Mouse (Mus musculus): ENCODE results near the gene Gna12. TPM values are rescaled to one million over a fixed set of nuclear protein-coding genes. Genes with fewer than 3 reads are reported as not detected.
A peak's percentile ranks its signal among the peaks of the same experiment; 100 is the strongest.

The Gna12 gene
- polyA plus RNA-seq, 1 experiment from 2014 or later = 12.5 TPM

DNA sequence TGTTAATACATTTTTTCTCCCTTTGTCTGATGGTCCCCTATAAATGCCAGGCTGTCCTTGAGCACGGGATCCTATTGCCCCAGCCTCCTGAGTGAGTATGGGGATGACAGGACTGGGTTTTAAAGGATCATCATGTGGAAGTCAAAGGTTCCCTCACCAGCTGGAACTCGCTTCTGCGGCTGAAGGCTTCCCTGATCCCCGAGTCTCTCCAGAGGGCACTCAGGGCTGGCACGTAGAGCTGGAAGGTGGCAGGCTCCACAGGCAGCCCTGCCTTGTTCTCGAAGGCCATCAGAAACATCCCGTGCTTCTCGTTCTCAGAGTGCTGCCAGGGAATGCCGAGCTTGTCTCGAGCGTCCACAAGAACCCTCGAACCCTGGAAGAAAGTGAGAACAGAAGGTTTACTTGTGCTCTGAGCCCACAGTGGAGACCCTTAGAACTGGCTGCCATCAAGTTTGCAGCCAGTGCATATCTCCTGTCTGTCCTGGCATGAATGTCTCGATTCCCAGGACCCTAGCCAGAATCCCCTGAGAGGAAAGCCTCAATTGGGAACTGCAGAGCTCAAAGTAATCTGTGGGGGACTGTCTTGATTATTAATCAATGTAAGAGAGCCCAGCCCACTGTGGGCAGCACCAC is 44.9 kb downstream of the Gna12 start:
- Histone ChIP-seq H3K27ac (no peak overlapping the region), H3K36me3 (peaks cover 49% of the 10 kb centered on the region), H3K9me3 (no peaks in the 10 kb centered on the region), H3K27me3 (ENCODE audit: insufficient read depth, poor library complexity, severe bottlenecking) (no peaks in the 10 kb centered on the region), H3K4me1 (peaks cover 37% of the 10 kb centered on the region), H3K4me3 (no peak overlapping the region)
- whole genome bisulfite sequencing = 88% methylated on average over 13 of the region's 13 CpGs
- no peak for DNase-seq (ENCODE audit: low spot score)

DNA sequence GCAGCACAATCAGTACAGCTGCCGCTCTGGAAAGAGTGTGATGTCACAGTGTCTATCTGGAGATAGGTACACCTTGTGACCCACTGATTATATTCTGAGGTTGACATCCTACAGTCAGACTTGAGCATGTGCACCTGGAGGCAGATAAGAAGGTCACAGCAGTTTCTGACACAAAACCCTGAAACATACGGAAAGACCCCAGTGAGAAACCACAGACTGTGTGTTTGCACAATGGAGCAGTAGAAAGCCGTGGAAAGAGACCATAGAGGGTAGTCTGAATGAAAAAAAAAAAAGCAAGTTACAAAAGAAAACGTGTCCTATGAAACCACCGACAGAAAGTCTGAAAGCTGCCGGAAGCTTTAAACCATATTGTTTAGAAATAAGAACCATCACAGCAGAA is 45.9 kb downstream of the Gna12 start:
- DNase-seq (ENCODE audit: low spot score) = no peak
- peaks cover 53% of the 10 kb centered on the region for H3K36me3 ChIP-seq
- H3K27me3 ChIP-seq (ENCODE audit: insufficient read depth, poor library complexity, severe bottlenecking) = no peaks in the 10 kb centered on the region
- H3K27ac ChIP-seq = no peak overlapping the region
- WGBS = 85% methylated on average over 6 of the region's 6 CpGs
- H3K9me3 ChIP-seq = no peaks in the 10 kb centered on the region
- H3K4me1 ChIP-seq = peaks cover 39% of the 10 kb centered on the region
- no peak overlapping the region for H3K4me3 ChIP-seq

DNA sequence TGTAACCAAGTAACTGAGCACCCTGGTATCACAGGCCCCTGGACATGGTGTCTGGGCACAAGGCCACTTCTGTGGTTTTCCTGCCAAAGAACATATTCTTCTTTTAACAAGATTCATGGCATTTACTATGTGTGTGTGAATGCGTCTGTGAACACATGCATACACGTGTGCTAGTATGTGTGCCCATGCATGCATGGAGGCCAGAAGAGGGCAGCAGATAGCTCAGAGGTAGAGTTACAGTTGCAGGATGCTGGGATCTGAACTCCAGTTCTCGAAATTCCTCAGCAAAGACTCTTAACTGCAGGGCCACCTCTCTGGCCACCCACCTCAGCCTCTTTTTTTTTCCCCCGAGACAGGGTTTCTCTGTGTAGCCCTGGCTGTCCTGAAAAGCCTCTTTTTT is 46.7 kb downstream of the Gna12 start:
- 90% methylated on average over 4 of the region's 4 CpGs for WGBS
- no peaks in the 10 kb centered on the region for H3K9me3 ChIP-seq
- H3K27ac ChIP-seq = no peak overlapping the region
- H3K4me3 ChIP-seq = no peak overlapping the region
- H3K4me1 ChIP-seq = peaks cover 37% of the 10 kb centered on the region
- DNase-seq (ENCODE audit: low spot score) = no peak
- H3K27me3 ChIP-seq (ENCODE audit: insufficient read depth, poor library complexity, severe bottlenecking) = no peaks in the 10 kb centered on the region
- H3K36me3 ChIP-seq = peaks cover 58% of the 10 kb centered on the region

DNA sequence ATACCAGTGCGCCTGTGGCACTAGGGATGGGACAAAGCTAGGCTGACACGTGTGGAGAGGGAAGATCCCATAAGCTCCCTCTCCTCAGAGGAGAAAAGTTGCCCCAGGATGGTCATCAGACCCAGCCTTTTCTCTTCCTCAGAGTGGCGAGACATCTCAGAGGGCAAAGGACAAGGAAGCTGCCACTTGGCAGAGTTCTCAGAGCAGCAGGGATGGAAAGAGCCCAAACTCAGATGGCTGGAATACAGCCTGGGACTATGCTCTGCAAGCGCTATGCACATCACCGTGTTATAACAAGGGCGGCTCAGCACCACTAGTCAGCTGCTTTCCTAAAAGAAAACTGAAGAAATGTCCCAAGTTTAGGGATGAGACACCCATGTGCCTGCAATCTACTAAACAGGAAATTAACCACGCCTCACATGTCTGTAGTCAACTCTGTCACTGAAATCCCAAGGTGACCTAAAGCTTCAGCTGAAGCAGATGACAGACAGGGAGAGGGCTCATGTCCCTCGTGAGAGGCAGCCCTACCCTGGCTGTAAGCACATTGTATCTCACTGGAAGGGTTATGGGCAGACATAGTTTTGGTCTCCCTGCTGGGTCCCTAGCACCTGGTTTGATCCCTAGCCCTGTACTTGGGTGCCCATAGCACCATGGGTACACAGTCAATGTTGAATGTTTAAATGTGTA is 48.2 kb downstream of the Gna12 start:
- H3K27ac ChIP-seq = peak overlapping the region; percentile 37; the same call in 1 of the 2 replicates
- DNase-seq (ENCODE audit: low spot score) = no peak
- peaks cover 34% of the 10 kb centered on the region for H3K4me1 ChIP-seq
- no peaks in the 10 kb centered on the region for H3K27me3 ChIP-seq (ENCODE audit: insufficient read depth, poor library complexity, severe bottlenecking)
- H3K4me3 ChIP-seq = no peak overlapping the region
- no peaks in the 10 kb centered on the region for H3K9me3 ChIP-seq
- WGBS = 77% methylated on average over 8 of the region's 8 CpGs
- peaks cover 70% of the 10 kb centered on the region for H3K36me3 ChIP-seq

DNA sequence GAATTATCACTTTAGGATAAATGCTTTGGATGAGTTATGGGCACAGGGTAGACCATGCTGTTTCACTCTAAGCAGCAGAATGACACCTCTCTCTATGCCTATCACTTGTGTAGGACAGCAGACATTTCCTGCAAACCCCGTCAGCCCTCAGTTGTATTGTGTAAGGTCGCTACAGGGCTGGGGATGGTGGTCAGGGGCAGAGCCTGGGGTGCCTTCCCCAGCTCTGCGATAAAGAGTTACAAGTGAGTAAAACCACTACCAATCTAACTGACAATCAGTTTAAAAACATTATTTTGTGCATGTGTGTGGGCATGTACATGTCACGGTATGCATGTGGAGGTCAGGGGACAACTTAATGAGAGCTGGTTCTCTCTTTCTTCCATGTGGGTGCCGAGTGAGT is 49.1 kb downstream of the Gna12 start:
- WGBS = 81% methylated on average over 5 of the region's 5 CpGs
- peaks cover 28% of the 10 kb centered on the region for H3K4me1 ChIP-seq
- H3K27me3 ChIP-seq (ENCODE audit: insufficient read depth, poor library complexity, severe bottlenecking) = no peaks in the 10 kb centered on the region
- H3K36me3 ChIP-seq = peaks cover 71% of the 10 kb centered on the region
- no peak for DNase-seq (ENCODE audit: low spot score)
- H3K9me3 ChIP-seq = no peaks in the 10 kb centered on the region
- H3K4me3 ChIP-seq = no peak overlapping the region
- peak overlapping the region; percentile 37; the same call in 1 of the 2 replicates for H3K27ac ChIP-seq

DNA sequence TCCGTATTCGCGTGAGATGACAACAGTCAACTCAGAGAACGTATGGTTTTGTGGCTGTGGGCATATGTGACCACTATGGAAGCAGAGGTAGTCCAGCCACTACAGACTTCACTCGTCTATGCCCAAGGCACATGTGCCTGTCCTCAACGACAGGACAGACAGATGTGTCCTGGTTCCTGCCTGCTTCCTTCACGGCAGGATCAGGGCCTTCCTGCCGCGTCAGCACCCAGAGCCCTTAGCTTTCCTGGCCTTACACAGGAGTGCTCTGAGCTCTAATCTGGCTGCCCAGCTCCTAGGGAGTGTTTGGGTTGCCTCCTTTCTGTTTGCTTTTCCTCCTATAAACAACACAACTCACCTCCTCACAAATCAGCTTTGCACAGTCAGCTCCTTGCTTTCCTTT is 53.3 kb downstream of the Gna12 start:
- Histone ChIP-seq H3K27me3 (ENCODE audit: insufficient read depth, poor library complexity, severe bottlenecking) (no peaks in the 10 kb centered on the region), H3K27ac (no peak overlapping the region)
- 71% methylated on average over 9 of the region's 9 CpGs for WGBS

DNA sequence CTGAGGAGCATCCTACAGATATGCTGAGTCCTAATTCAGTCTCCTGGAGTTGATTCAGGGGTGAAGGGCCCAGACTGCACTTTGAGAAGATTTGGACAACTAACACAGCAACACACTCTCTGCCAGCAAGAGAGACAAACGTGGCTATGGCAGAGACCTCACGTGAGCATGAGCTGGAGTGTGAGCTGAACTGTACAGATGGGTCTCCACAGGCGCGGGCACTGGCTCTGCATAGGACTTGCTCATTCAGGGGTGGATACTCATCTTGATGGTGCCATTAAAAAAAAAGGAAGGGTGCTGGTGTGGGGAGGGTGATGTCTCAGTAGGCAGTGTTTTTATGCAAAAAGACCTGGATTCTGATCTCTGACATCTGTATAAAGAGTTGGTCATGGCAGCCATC is 55.1 kb downstream of the Gna12 start:
- no peaks in the 10 kb centered on the region for H3K9me3 ChIP-seq
- no peak overlapping the region for H3K4me3 ChIP-seq
- no peaks in the 10 kb centered on the region for H3K27me3 ChIP-seq (ENCODE audit: insufficient read depth, poor library complexity, severe bottlenecking)
- no peak for DNase-seq (ENCODE audit: low spot score)
- no peak overlapping the region for H3K27ac ChIP-seq
- peaks cover 29% of the 10 kb centered on the region for H3K4me1 ChIP-seq
- 93% methylated on average over 4 of the region's 4 CpGs for WGBS
- H3K36me3 ChIP-seq = peaks cover 28% of the 10 kb centered on the region

More for the DNA sequence above, 53.3 kb downstream of the Gna12 start:
- H3K4me3 ChIP-seq = no peak overlapping the region
- peaks cover 44% of the 10 kb centered on the region for H3K36me3 ChIP-seq
- H3K9me3 ChIP-seq = no peaks in the 10 kb centered on the region
- no peak for DNase-seq (ENCODE audit: low spot score)
- peaks cover 27% of the 10 kb centered on the region for H3K4me1 ChIP-seq

DNA sequence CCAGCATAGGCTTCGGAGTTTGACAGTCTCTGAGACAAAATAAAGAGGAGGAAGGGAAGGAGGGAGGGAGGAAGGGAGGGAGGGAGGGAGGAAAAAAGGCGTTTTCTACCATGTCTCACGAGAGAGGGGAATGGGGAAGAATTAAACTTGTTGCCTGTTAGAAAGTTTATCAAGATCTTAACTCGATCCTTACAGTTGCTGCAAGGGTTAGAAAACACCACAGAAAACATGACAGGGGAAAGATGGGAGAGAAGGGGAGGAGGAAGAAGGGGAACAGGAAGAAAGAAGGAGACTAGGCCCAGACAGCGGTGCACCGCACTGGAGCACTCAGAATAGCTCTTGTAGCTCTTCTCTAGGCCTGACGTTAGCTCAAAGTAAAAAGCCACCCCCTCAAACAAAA is 58.1 kb downstream of the Gna12 start:
- Histone ChIP-seq H3K27ac (peak overlapping the region; percentile 78), H3K36me3 (peaks cover 12% of the 10 kb centered on the region), H3K4me1 (peaks cover 48% of the 10 kb centered on the region), H3K9me3 (no peaks in the 10 kb centered on the region), H3K27me3 (ENCODE audit: insufficient read depth, poor library complexity, severe bottlenecking) (no peaks in the 10 kb centered on the region), H3K4me3 (no peak overlapping the region; the same call in 1 of the 2 replicates)
- WGBS = 59% methylated on average over 7 of the region's 7 CpGs
- no peak for DNase-seq (ENCODE audit: low spot score)

DNA sequence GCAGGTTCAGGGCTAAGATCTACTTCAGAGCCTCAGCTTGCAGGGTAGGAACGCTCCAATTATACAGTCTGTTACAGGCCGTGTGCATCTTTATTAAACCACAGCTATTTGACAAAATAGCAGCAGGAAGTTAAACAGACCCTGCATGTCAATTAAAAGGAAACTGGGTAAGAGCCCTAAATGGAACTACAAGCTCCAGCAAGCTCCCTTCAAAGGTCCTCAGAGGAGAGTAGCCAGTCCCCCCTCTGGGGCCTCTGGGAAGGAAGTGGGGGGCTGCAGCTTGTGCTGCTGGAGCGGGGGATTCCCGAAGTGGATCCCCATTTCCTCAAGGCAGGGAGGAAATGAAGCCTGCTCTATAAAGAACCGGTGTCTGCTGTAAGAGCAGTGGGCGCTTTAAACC is 58.6 kb downstream of the Gna12 start:
- no peaks in the 10 kb centered on the region for H3K9me3 ChIP-seq
- H3K27me3 ChIP-seq (ENCODE audit: insufficient read depth, poor library complexity, severe bottlenecking) = no peaks in the 10 kb centered on the region
- H3K36me3 ChIP-seq = peaks cover 12% of the 10 kb centered on the region
- WGBS = 67% methylated on average over 6 of the region's 6 CpGs
- H3K4me3 ChIP-seq = no peak overlapping the region; the same call in 1 of the 2 replicates
- peaks cover 49% of the 10 kb centered on the region for H3K4me1 ChIP-seq
- no peak for DNase-seq (ENCODE audit: low spot score)
- peak overlapping the region; percentile 78; the same call in 1 of the 2 replicates for H3K27ac ChIP-seq

DNA sequence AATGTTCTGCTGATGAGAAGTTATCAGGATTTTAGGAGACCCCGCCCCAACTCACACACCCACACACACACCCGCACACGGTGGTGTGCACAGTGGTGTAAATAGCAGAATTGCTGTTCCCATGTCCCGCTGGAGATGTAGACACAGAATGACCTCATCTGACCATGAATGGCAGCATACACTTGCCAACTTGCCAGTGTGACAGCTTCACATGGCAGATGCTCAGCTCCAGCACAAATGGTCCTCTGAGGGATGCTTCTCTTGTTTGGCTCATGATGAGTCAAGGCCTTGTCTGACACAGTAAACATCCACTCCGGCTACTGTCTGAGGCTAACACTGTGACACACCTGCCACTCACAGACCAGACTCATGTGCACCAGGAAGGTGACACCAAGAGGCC is 61.9 kb downstream of the Gna12 start:
- Histone ChIP-seq H3K4me1 (peaks cover 72% of the 10 kb centered on the region), H3K9me3 (no peaks in the 10 kb centered on the region), H3K4me3 (no peak overlapping the region), H3K27ac (peak overlapping the region; percentile 93), H3K36me3 (peaks cover 9% of the 10 kb centered on the region), H3K27me3 (ENCODE audit: insufficient read depth, poor library complexity, severe bottlenecking) (no peaks in the 10 kb centered on the region)
- WGBS = 64% methylated on average over 5 of the region's 5 CpGs
- no peak for DNase-seq (ENCODE audit: low spot score)

DNA sequence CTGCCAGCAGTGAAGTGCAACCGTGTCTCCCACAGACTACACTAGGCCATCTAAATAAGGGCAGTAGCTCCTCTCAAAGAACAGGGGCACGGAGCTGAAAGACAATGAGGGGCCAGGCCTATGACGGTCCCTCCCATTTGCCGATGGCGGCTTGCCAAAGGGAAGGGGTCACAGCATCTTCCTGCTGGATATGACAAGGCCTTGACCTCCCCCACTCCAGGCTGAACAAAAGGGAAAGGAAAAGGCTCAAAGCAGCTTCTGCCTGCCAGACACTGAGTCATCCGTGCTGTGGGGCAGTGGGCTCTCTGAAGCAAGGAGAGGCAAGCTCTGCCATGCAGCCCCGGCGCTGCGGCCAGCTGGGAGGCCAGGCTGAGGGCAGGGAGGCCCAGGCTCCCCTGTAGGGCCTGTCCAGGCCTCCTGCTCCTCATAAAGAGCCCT is 62.5 kb downstream of the Gna12 start:
- no peaks in the 10 kb centered on the region for H3K27me3 ChIP-seq (ENCODE audit: insufficient read depth, poor library complexity, severe bottlenecking)
- H3K36me3 ChIP-seq = peaks cover 9% of the 10 kb centered on the region
- H3K9me3 ChIP-seq = no peaks in the 10 kb centered on the region
- peak; percentile 92 for DNase-seq (ENCODE audit: low spot score)
- H3K4me1 ChIP-seq = peaks cover 73% of the 10 kb centered on the region
- H3K27ac ChIP-seq = peak overlapping the region; percentile 93
- no peak overlapping the region for H3K4me3 ChIP-seq
- 25% methylated on average over 9 of the region's 9 CpGs for WGBS

DNA sequence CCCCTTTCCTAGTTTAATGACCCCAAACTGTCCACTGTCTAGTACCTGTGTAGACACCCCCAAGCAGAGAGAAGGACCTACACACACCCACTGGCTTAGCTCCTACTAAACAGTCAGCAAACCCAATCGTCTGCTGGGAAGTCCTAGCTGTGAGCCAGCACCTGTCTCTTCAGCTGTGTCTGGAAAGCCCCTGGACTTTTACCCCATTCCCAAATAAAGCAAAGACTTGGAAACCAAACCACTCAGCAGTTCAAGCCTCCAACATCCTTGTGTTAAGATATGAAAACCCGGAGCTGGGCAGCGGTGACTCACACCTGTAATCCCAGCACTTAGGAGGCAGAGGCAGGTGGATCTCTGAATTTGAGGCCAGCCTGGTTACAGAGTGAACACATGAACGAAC is 63.7 kb downstream of the Gna12 start:
- no peaks in the 10 kb centered on the region for H3K27me3 ChIP-seq (ENCODE audit: insufficient read depth, poor library complexity, severe bottlenecking)
- DNase-seq (ENCODE audit: low spot score) = no peak
- peaks cover 20% of the 10 kb centered on the region for H3K36me3 ChIP-seq
- no peak overlapping the region for H3K4me3 ChIP-seq
- H3K4me1 ChIP-seq = peaks cover 62% of the 10 kb centered on the region
- no peaks in the 10 kb centered on the region for H3K9me3 ChIP-seq
- peak overlapping the region; percentile 93 for H3K27ac ChIP-seq
- WGBS = 82% methylated on average over 4 of the region's 4 CpGs

DNA sequence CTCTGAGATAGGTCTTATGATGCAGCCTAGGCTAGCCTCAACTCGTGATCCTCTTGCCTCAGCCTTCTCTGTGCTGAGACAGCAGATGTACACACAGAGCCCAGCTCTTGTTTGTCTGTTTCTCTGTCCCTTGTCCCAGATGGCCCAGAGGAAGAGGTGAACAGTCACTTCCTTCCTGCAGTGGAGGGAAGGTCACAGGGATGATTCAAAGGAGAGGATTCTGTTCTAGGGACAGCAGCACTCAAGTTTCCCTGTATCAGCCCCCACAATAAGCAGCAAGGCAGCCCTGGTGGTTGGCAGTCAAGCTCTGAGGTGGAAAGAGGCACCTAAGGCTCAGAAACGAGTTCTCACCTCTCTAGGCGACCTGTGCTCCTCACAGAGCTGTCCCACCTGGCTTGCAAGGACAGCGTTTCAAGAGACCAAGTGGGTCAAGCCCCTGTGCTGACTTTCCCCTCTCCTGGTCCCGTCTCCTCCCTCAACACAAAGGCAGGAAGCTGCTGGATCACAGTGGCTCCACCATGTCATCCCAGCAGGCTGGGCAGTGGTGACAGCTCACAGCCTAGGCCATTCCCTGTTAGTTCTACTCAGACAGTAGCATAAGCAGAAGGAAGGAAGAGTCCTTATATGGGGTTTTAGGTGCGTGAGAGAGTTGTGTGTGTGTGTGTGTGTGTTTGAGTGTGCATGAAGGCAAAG is 65.2 kb downstream of the Gna12 start:
- no peak for DNase-seq (ENCODE audit: low spot score)
- no peaks in the 10 kb centered on the region for H3K27me3 ChIP-seq (ENCODE audit: insufficient read depth, poor library complexity, severe bottlenecking)
- no peak overlapping the region for H3K4me3 ChIP-seq
- WGBS = 49% methylated on average over 6 of the region's 6 CpGs
- peak overlapping the region; percentile 81 for H3K27ac ChIP-seq
- H3K4me1 ChIP-seq = peaks cover 56% of the 10 kb centered on the region
- H3K36me3 ChIP-seq = peaks cover 33% of the 10 kb centered on the region
- no peaks in the 10 kb centered on the region for H3K9me3 ChIP-seq

Measured in heart, embryonic 10.5 days (tissue).